Mouse (Mus musculus) gastrocnemius, postnatal 14 days (tissue): Measurements from ENCODE around the gene Gm11639. TPM values are rescaled to one million over a fixed set of nuclear protein-coding genes. Genes with fewer than 3 reads are reported as not detected.

Source experiments
- DNase-seq: peaks from one replicate; pipeline ENCODE4 v3.0.0; 2021; ENCODE audit warnings: mixed read lengths
- intact Hi-C: fragments of 180-260 bp; cut with DNase I; formaldehyde crosslinking; loops from one replicate; pipeline ENCODE4 v1.15.1; 2025; ENCODE audit warnings: low total_unique reads
- total RNA-seq, 2 experiments: library from RNA; stranded (reverse); gene quantifications; 2 replicates each; pipeline ENCODE4 v1.2.3; 2021

Gene Gm11639
- total RNA-seq, 2 experiments from 2014 or later: 0.02 TPM

DNA sequence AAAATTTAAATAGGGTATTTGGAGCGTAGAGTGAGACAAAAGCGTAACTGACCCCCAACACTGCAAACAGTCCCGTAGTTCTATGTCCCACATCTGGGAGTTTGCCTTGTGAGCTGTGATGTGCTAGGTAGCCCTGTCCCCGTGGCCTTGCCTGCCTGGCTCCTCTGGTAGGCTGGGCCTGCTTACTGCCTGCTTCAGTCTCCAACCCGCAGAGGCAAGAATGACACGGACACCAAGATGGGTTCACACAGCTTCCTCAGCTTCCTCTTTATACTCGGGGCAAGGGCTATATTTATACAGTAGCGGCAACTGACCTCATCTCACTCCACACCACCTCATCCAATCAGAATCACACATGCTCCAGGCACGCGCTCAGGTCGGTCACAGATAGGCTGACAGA, 10.7 kb upstream of the Gm11639 start:
- intact Hi-C loops: no loop called here

GRCm38 (mm10) chr11:104693235-104693634, 7.7 kb downstream of the Gm11639 start:
- DNase-seq: no peak
- intact Hi-C loops: no loop called here

More for the DNA sequence above, 10.7 kb upstream of the Gm11639 start:
- DNase-seq: no peak

- intact Hi-C loops: no loop called here
These were observed 18.6 kb downstream of the Gm11639 start for GRCm38 (mm10) chr11:104704097-104704496.

DNA sequence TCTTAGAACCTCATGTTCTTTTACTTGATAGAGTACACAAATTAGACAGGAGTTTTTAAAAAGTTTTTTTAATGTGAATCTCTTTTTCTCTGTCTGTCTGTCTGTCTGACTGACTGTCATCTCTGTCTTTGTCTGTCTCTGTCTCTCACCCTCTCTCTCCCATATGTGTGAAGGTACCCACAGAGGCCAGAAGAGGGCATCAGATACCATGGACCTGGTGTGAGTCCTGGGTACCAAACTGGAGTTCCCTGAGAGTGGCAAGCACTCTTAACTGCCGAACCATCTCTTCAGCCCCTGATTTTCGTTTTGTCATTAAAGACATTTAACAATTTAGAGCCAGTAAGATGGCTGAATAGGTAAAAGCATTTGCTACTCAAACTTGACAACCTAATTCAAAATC, 21.6 kb downstream of the Gm11639 start:
- intact Hi-C loops: no loop called here

More at GRCm38 (mm10) chr11:104704097-104704496, 18.6 kb downstream of the Gm11639 start:
- DNase-seq: no peak

GRCm38 (mm10) chr11:104744995-104745568, 59.6 kb downstream of the Gm11639 start:
- DNase-seq: no peak
- intact Hi-C loops: no loop called here

More for the DNA sequence above, 21.6 kb downstream of the Gm11639 start:
- DNase-seq: no peak

DNA sequence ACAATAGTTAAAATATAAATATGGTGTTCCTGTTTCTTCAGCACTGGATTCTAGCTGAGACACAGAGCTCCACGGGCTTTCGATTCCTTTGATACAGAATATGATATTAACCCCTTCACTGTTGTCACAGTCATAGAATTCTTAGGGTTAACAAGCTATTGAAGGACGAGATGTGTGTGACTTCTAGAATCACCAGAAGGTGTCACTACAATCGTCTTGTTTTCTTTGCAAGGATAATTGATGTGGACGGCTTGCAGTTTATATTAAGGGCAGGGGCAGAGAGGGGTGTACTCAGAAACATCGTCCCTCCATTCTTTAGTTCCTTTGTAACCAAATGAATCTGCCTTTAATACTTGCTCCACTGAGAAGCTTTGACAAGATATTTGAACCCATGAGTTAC, 80.3 kb downstream of the Gm11639 start:
- DNase-seq: no peak
- intact Hi-C loops: no loop called here

DNA sequence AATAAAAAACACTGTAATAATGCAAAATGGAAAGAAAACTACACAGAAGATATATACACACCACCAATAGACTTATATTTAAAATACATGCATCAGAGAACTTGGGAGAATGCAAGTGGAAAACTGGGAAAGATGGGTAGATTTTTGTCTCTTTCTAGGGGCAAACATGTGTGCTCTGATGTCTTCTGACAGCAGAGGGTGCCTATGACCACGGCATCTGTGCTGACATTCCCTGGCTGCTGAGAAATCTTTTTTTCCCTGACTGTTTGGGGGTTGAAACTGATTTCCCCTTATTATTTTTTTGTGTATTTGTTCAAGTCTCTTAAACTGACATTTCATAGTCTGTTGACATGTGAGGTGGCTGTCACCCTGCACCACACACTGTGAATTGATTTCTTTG, 81.6 kb downstream of the Gm11639 start:
- intact Hi-C loops: no loop called here
- no peak for DNase-seq

- intact Hi-C loops: no loop called here
- DNase-seq: peak; percentile 31
These were observed 82.6 kb downstream of the Gm11639 start for GRCm38 (mm10) chr11:104768072-104768471.

- intact Hi-C loops: no loop called here
These were observed 93.3 kb downstream of the Gm11639 start for GRCm38 (mm10) chr11:104778796-104779195.

GRCm38 (mm10) chr11:104944723-104945122, 259.2 kb downstream of the Gm11639 start:
- DNase-seq: no peak

More at GRCm38 (mm10) chr11:104778796-104779195, 93.3 kb downstream of the Gm11639 start:
- no peak for DNase-seq

GRCm38 (mm10) chr11:104952349-104952748, 266.8 kb downstream of the Gm11639 start:
- DNase-seq: no peak
- intact Hi-C loops: no loop called here

More at GRCm38 (mm10) chr11:104944723-104945122, 259.2 kb downstream of the Gm11639 start:
- intact Hi-C loops: no loop called here

DNA sequence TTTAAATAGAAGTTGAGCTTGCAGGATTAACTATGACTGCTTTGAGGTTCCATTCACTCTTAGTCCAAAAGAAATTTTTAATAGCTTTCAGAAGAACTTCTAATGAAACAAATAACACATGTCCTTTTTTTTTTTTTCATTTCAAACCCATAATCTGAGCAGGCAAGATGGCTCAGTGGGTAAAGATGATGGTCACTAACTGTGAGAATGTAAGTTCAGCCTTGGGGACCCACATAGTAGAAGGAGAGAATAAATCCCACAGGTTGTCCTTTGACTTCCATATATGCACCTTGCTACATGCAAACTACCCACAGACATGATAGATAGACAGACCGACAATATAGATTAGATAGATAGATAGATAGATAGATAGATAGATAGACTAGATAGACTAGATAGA, 282.4 kb downstream of the Gm11639 start:
- no peak for DNase-seq
- intact Hi-C loops: no loop called here

DNA sequence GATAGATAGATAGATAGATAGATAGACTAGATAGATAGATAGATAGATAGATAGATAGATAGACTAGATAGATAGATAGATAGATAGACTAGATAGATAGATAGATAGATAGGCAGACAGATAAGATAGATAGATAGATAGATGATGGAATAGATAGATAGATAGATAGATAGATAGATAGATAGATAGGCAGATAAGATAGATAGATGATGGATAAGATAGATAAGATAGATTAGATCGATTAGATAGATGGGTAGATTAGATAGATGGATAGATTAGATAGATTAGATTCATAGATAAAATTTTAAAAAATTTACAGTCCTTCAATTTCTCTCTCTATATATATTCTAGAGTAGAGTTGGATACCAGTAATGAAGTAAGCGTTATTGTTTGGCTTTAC, 282.9 kb downstream of the Gm11639 start:
- intact Hi-C loops: no loop called here
- no peak for DNase-seq

DNA sequence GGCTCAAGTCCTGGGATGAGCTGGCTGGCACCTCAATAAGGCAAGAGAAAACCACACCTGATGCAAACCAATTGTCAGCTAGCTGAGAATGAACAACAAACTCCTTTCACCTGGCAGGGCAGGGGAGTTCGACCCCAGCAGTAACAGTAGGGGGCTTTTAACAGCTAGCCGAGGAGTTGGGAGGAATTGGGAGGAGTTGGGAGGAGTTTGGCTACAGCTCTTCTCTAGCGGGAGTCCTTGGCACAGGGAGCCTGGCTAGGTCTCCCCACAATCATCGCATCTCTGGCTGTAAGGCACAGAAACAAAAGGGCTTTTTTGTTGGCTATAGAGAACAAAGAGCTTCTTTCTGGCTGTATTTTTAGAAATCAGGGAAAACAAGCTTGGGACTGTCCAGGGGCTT, 285.8 kb downstream of the Gm11639 start:
- intact Hi-C loops: no loop called here
- no peak for DNase-seq

- intact Hi-C loops: no loop called here
- DNase-seq: no peak
These were observed 287.0 kb downstream of the Gm11639 start for GRCm38 (mm10) chr11:104972480-104972879.

DNA sequence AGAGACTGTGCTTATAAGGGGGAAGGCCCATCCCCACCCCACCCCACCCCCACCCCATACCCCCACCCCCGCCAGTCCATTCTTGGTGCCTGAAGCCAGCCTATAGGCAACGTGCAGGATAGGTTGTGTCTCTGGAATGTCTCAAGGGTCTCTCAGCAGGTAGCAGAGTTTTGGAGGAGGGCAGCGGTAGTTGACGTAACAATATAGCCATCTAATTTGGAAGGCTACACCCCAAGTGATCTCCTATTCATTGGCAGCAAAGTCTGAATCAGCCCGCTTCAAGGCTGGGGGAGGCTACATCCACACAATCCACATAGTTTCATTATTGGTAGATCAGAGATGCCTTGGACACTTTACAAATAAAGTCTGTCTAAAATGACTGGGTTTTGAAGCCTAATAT, 292.5 kb downstream of the Gm11639 start:
- intact Hi-C loops: no loop called here

GRCm38 (mm10) chr11:104981342-104982055, 296.0 kb downstream of the Gm11639 start:
- no peak for DNase-seq
- intact Hi-C loops: no loop called here

More for the DNA sequence above, 292.5 kb downstream of the Gm11639 start:
- no peak for DNase-seq

- intact Hi-C loops: no loop called here
- no peak for DNase-seq
These were observed 323.7 kb downstream of the Gm11639 start for GRCm38 (mm10) chr11:105009232-105009631.

DNA sequence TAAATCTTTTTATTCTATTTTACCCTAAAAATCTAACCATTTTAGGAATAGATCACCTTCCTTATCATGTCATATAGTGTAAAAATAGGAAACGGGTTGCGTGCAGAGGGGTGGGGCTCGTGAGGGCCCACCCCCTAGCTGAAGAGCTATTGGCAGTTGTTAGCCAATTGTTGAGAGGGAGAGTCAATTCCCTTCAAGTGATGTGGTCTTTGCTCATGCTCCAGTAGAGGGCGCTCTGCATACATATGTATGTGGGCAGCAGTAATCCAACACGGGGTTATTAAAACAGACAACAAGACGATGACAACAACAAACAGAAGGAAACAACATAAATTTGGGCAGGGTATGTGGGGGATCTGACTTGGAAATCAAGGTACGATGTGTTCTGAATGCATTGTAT, 335.6 kb downstream of the Gm11639 start:
- intact Hi-C loops: no loop called here
- no peak for DNase-seq

- DNase-seq: no peak
These were observed 343.3 kb downstream of the Gm11639 start for GRCm38 (mm10) chr11:105028744-105029348.

GRCm38 (mm10) chr11:105029525-105029924, 344.0 kb downstream of the Gm11639 start:
- DNase-seq: no peak
- intact Hi-C loops: no loop called here

More at GRCm38 (mm10) chr11:105028744-105029348, 343.3 kb downstream of the Gm11639 start:
- intact Hi-C loops: no loop called here
